Mouse (Mus musculus) CH12.LX (cell line): ENCODE measurements around the gene Zscan25. TPM values are rescaled to one million over a fixed set of nuclear protein-coding genes. Genes with fewer than 3 reads are reported as not detected.

Source experiments
- DNase-seq: peaks from one replicate; pipeline ENCODE4 v3.0.0-alpha.2; 2013; ENCODE audit errors: extremely low read depth
- H3K27ac ChIP-seq: 2 replicates; pipeline ENCODE4 v1.5.1; 2012; ENCODE audit warnings: low read depth, mild to moderate bottlenecking, control low read depth, moderate library complexity; ENCODE audit not compliant: insufficient read depth
- H3K27me3 ChIP-seq: replicated peaks from 2 replicates; pipeline ENCODE3; 2012; ENCODE audit warnings: inconsistent platforms
- H3K36me3 ChIP-seq, 2 experiments: replicated peaks in 1 of 2; 2 replicates each; pipeline versions ENCODE3 to v1.6.1; 2012; ENCODE audit warnings: inconsistent platforms in 1 of 2, low read length in 1 of 2, mild to moderate bottlenecking in 1 of 2, mixed read lengths in 1 of 2, moderate library complexity in 1 of 2; ENCODE audit not compliant: control insufficient read depth in 1 of 2, insufficient read depth in 1 of 2
- H3K4me1 ChIP-seq, 2 experiments: 2 replicates each; pipeline ENCODE4 v1.6.1; 2012; ENCODE audit warnings: inconsistent platforms in 1 of 2, moderate library complexity in 1 of 2; ENCODE audit not compliant: insufficient read depth in 2 of 2, control insufficient read depth in 1 of 2
- H3K4me2 ChIP-seq: 2 replicates; pipeline ENCODE4 v1.6.1; 2012; ENCODE audit warnings: low read depth, mild to moderate bottlenecking, control low read depth; ENCODE audit not compliant: poor library complexity, insufficient read depth, severe bottlenecking
- H3K4me3 ChIP-seq, 3 experiments: fragments of 150-350 bp in 1 of 3; sonication (generic) in 1 of 3; replicated peaks in 1 of 3; 2 replicates each; pipeline versions ENCODE3 to v1.5.1; 2011 to 2012; ENCODE audit warnings: low read depth in 2 of 3, low read length in 2 of 3, mild to moderate bottlenecking in 2 of 3, moderate library complexity in 2 of 3, control low read depth in 1 of 3, improper control_type of control experiment in 1 of 3, inconsistent platforms in 1 of 3, mixed read lengths in 1 of 3; ENCODE audit not compliant: poor library complexity in 1 of 3
- H3K79me2 ChIP-seq: replicated peaks from 2 replicates; pipeline ENCODE4 v1.6.1; 2012; ENCODE audit warnings: mild to moderate bottlenecking, moderate library complexity; ENCODE audit not compliant: control insufficient read depth, poor library complexity, insufficient read depth, severe bottlenecking; ENCODE audit errors: extremely low read depth
- H3K9ac ChIP-seq: 2 replicates; pipeline ENCODE4 v1.6.1; 2012; ENCODE audit warnings: low read depth, mild to moderate bottlenecking, control low read depth, moderate library complexity; ENCODE audit not compliant: insufficient read depth
- H3K9me3 ChIP-seq: replicated peaks from 2 replicates; pipeline ENCODE3; 2012; ENCODE audit warnings: low read length, inconsistent platforms, mixed read lengths
- BHLHE40 ChIP-seq: IDR thresholded peaks from 2 replicates; pipeline ENCODE4 v1.6.1; 2011; ENCODE audit warnings: mild to moderate bottlenecking, low read depth, low read length, improper control_type of control experiment
- CHD2 ChIP-seq: IDR thresholded peaks from 2 replicates; pipeline ENCODE4 v1.6.1; 2011; ENCODE audit warnings: low read length, improper control_type of control experiment
- E2F4 ChIP-seq: IDR thresholded peaks from 2 replicates; pipeline ENCODE4 v1.6.1; 2011; ENCODE audit warnings: low read depth, low read length, improper control_type of control experiment; ENCODE audit not compliant: insufficient replicate concordance
- ELF1 ChIP-seq: IDR thresholded peaks from 2 replicates; pipeline ENCODE4 v1.6.1; 2014; ENCODE audit warnings: low read depth, mild to moderate bottlenecking, inconsistent platforms, low read length, improper control_type of control experiment
- GABPA ChIP-seq: IDR thresholded peaks from 2 replicates; pipeline ENCODE4 v1.6.1; 2012; ENCODE audit warnings: low read depth, low read length, improper control_type of control experiment, inconsistent platforms; ENCODE audit not compliant: insufficient replicate concordance
- HCFC1 ChIP-seq: IDR thresholded peaks from 2 replicates; pipeline ENCODE4 v1.6.1; 2012; ENCODE audit warnings: low read depth, mild to moderate bottlenecking, inconsistent platforms, low read length, improper control_type of control experiment
- JUND ChIP-seq: conservative IDR thresholded peaks from 2 replicates; pipeline ENCODE4 v1.6.1; 2011; ENCODE audit warnings: low read depth, low read length, improper control_type of control experiment
- KAT2A ChIP-seq: IDR thresholded peaks from 2 replicates; pipeline ENCODE4 v1.6.1; 2012; ENCODE audit warnings: low read length, improper control_type of control experiment, inconsistent platforms; ENCODE audit not compliant: insufficient replicate concordance
- MAFK ChIP-seq: IDR thresholded peaks from 2 replicates; pipeline ENCODE4 v1.6.1; 2011; ENCODE audit warnings: low read length, improper control_type of control experiment; ENCODE audit not compliant: insufficient replicate concordance
- MEF2A ChIP-seq: IDR thresholded peaks from 2 replicates; pipeline ENCODE4 v1.6.1; 2014; ENCODE audit warnings: low read depth, mild to moderate bottlenecking, inconsistent platforms, low read length, improper control_type of control experiment, borderline replicate concordance
- MXI1 ChIP-seq: IDR thresholded peaks from 2 replicates; pipeline ENCODE4 v1.6.1; 2011; ENCODE audit warnings: mild to moderate bottlenecking, low read depth, low read length, improper control_type of control experiment
- PAX5 ChIP-seq: IDR thresholded peaks from 2 replicates; pipeline ENCODE4 v1.6.1; 2012; ENCODE audit warnings: low read length, inconsistent platforms, mixed read lengths
- POLR2A ChIP-seq: IDR thresholded peaks from 2 replicates; pipeline ENCODE4 v1.6.1; 2011; ENCODE audit warnings: low read depth, mild to moderate bottlenecking, improper control_type of control experiment, low read length
- POLR2AphosphoS2 ChIP-seq: IDR thresholded peaks from 2 replicates; pipeline ENCODE4 v1.6.1; 2011; ENCODE audit warnings: low read depth, low read length, improper control_type of control experiment
- SIN3A ChIP-seq: IDR thresholded peaks from 2 replicates; pipeline ENCODE4 v1.6.1; 2012; ENCODE audit warnings: low read length, improper control_type of control experiment, inconsistent platforms
- TCF12 ChIP-seq: IDR thresholded peaks from 2 replicates; pipeline ENCODE4 v1.6.1; 2014; ENCODE audit warnings: low read depth, mild to moderate bottlenecking, inconsistent platforms, low read length, improper control_type of control experiment
- UBTF ChIP-seq: IDR thresholded peaks from 2 replicates; pipeline ENCODE4 v1.6.1; 2012; ENCODE audit warnings: low read depth, mild to moderate bottlenecking, inconsistent platforms, low read length, improper control_type of control experiment, moderate library complexity
- ZC3H11A ChIP-seq: IDR thresholded peaks from 2 replicates; pipeline ENCODE4 v1.6.1; 2012; ENCODE audit warnings: low read depth, mild to moderate bottlenecking, inconsistent platforms, low read length, improper control_type of control experiment
- ZKSCAN1 ChIP-seq: IDR thresholded peaks from 2 replicates; pipeline ENCODE4 v1.6.1; 2012; ENCODE audit warnings: low read depth, inconsistent platforms, low read length, improper control_type of control experiment, borderline replicate concordance
- ZNF384 ChIP-seq: IDR thresholded peaks from 2 replicates; pipeline ENCODE4 v1.6.1; 2012; ENCODE audit warnings: low read depth, low read length, improper control_type of control experiment, inconsistent platforms
- dilution Hi-C: fragments of 300-500 bp; cut with MboI; formaldehyde crosslinking; loops from 2 replicates; pipeline ENCODE4 v1.14.3; 2020; ENCODE audit warnings: low sequenced_read_pairs; ENCODE audit not compliant: extremely low pct_unique_long_range_greater_than_20kb, extremely low pct_ligation_motif_present
- in situ Hi-C: fragments of 300-500 bp; cut with MboI; formaldehyde crosslinking; loops from 3 replicates; pipeline ENCODE4 v1.14.3; 2019; ENCODE audit warnings: low sequenced_read_pairs, low pct_ligation_motif_present, low pct_unique_long_range_greater_than_20kb, mixed read lengths
- polyA plus RNA-seq: library from polyadenylated mRNA; unstranded; fragments of >175 nt; gene quantifications from 2 replicates; pipeline ENCODE4 v1.2.1, GENCODE M21; 2012; ENCODE audit warnings: low read depth; ENCODE audit not compliant: insufficient read length
- total RNA-seq, 2 experiments: library from RNA; depleted of rRNA; stranded (reverse); fragments of 300-350 nt in 1 of 2; fragments of >200 nt in 1 of 2; gene quantifications; 2 replicates each; pipeline ENCODE4 v1.2.3; 2012 to 2014

The Zscan25 gene
- total and polyA plus RNA-seq, 3 experiments: 9.8 to 19.5 (median 13.5) TPM

DNA sequence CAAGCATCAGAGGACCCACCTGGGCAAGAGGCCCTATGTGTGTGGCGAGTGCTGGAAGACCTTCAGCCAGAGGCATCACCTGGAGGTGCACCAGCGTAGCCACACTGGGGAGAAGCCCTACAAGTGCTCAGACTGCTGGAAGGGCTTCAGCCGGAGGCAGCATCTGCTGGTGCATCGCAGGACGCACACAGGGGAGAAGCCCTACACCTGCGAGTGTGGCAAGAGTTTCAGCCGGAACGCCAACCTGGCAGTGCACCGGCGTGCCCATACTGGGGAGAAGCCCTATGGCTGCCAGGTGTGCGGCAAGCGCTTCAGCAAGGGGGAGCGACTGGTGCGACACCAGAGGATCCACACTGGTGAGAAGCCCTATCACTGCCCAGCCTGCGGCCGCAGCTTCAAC lies 10.4 kb downstream of the Zscan25 start:
- H3K9ac ChIP-seq: no peak overlapping the region
- no peak overlapping the region for H3K27ac ChIP-seq
- in situ Hi-C loops: no loop called here
- dilution Hi-C loops: no loop called here
- peaks cover 5% of the 10 kb centered on the region for H3K9me3 ChIP-seq
- H3K36me3 ChIP-seq: peaks cover 65 to 70% of the 10 kb centered on the region in 2 experiments
- no peak for TF ChIP-seq JUND
- no peak for TF ChIP-seq ZC3H11A
- no peak for TF ChIP-seq BHLHE40
- TF ChIP-seq MAFK: no peak
- TF ChIP-seq ZKSCAN1: no peak
- no peak for TF ChIP-seq POLR2A
- TF ChIP-seq POLR2AphosphoS2: no peak
- TF ChIP-seq ZNF384: no peak
- no peak for TF ChIP-seq E2F4
- no peak for TF ChIP-seq GABPA
- TF ChIP-seq SIN3A: no peak
- no peak for TF ChIP-seq CHD2
- no peak for TF ChIP-seq PAX5
- no peak for TF ChIP-seq KAT2A
- H3K27me3 ChIP-seq: no peaks in the 10 kb centered on the region
- peaks cover 4% of the 10 kb centered on the region for H3K79me2 ChIP-seq
- no peak overlapping the region for H3K4me2 ChIP-seq
- no peak overlapping the region for H3K4me3 ChIP-seq
- peaks cover 0 to 7% of the 10 kb centered on the region in 2 experiments; a peak in 1 of 4 replicates for H3K4me1 ChIP-seq
- DNase-seq: no peak

GRCm38 (mm10) chr5:145292398-145292797 lies 12.1 kb downstream of the Zscan25 start:
- DNase-seq: no peak
- dilution Hi-C loops: no loop called here
- TF ChIP-seq HCFC1 (no peak), ELF1 (no peak), UBTF (no peak), MXI1 (no peak), POLR2A (no peak), SIN3A (no peak), TCF12 (no peak), MEF2A (no peak)
- H3K9ac ChIP-seq: no peak overlapping the region
- H3K36me3 ChIP-seq: peaks cover 51 to 55% of the 10 kb centered on the region in 2 experiments
- H3K4me1 ChIP-seq: peaks cover 0 to 7% of the 10 kb centered on the region in 2 experiments; a peak in 1 of 4 replicates
- H3K27ac ChIP-seq: no peak overlapping the region
- in situ Hi-C loops: no loop called here
- H3K27me3 ChIP-seq: no peaks in the 10 kb centered on the region
- no peak overlapping the region for H3K4me3 ChIP-seq
- H3K4me2 ChIP-seq: no peak overlapping the region
- H3K79me2 ChIP-seq: no peaks in the 10 kb centered on the region; the same call in 1 of the 2 replicates
- H3K9me3 ChIP-seq: peaks cover 5% of the 10 kb centered on the region
